Mouse (Mus musculus) limb, embryonic 13.5 days (tissue): ENCODE results near the gene Trpm2. TPM values are rescaled to one million over a fixed set of nuclear protein-coding genes. Genes with fewer than 3 reads are reported as not detected.

Source experiments
- polyA plus RNA-seq: library from polyadenylated mRNA; unstranded; fragments of >200 nt; fragmentation: Nextera tagmentation; extraction: Ambion mirVana; gene quantifications from 2 replicates; pipeline ENCODE4 v1.2.1, GENCODE M21; 2015

The Trpm2 gene
- polyA plus RNA-seq, 1 experiment from 2014 or later, result 0.29 TPM

Other genes starting within 250 kb of the Trpm2 start
- 0.23 TPM in 1 of 2 replicates, not detected in the other for gene Krtap12-1, start 250.0 kb downstream of the Trpm2 start, polyA plus RNA-seq
- gene Gm10100, start 244.1 kb downstream of the Trpm2 start, polyA plus RNA-seq, result not detected in 2 replicates
- gene Gm18596, start 227.9 kb downstream of the Trpm2 start, polyA plus RNA-seq, result not detected in 2 replicates
- gene Gm9736, start 219.2 kb downstream of the Trpm2 start, polyA plus RNA-seq, result not detected in 2 replicates
- gene Gm3233, start 210.9 kb downstream of the Trpm2 start, polyA plus RNA-seq, result not detected in 2 replicates
- gene Gm3238, start 199.2 kb downstream of the Trpm2 start, polyA plus RNA-seq, result not detected in 2 replicates
- not detected in 2 replicates for gene Gm7138, start 193.6 kb downstream of the Trpm2 start, polyA plus RNA-seq
- gene Gm3250, start 188.0 kb downstream of the Trpm2 start, polyA plus RNA-seq, result not detected in 2 replicates
- not detected in 2 replicates for gene Gm7137, start 182.4 kb downstream of the Trpm2 start, polyA plus RNA-seq
- not detected in 2 replicates for gene Gm9639, start 175.5 kb downstream of the Trpm2 start, polyA plus RNA-seq
- not detected in 2 replicates for gene Gm19668, start 171.4 kb downstream of the Trpm2 start, polyA plus RNA-seq
- gene Gm9507, start 158.7 kb downstream of the Trpm2 start, polyA plus RNA-seq, result not detected in 2 replicates
- gene Gm2696, start 155.9 kb downstream of the Trpm2 start, polyA plus RNA-seq, result not detected in 2 replicates
- not detected in 2 replicates for gene Krtap10-4, start 143.5 kb downstream of the Trpm2 start, polyA plus RNA-seq
- gene Krtap10-10, start 134.6 kb downstream of the Trpm2 start, polyA plus RNA-seq, result not detected in 2 replicates
- gene Gm36176, start 123.8 kb downstream of the Trpm2 start, polyA plus RNA-seq, result not detected in 2 replicates
- not detected in 2 replicates for gene Gm10318, start 117.7 kb downstream of the Trpm2 start, polyA plus RNA-seq
- not detected in 2 replicates for gene Gm3285, start 108.6 kb downstream of the Trpm2 start, polyA plus RNA-seq
- gene Lrrc3, start 68.0 kb downstream of the Trpm2 start, polyA plus RNA-seq, result 4.1 and 4.7 TPM in 2 replicates
- 30.6 and 31.1 TPM in 2 replicates for gene 1810043G02Rik, start 8.0 kb upstream of the Trpm2 start, polyA plus RNA-seq
- gene Pfkl, start 39.5 kb upstream of the Trpm2 start, polyA plus RNA-seq, result 158 and 160 TPM in 2 replicates
- gene Dnmt3l, start 71.4 kb upstream of the Trpm2 start, polyA plus RNA-seq, result 0.17 TPM in 1 of 2 replicates, not detected in the other
- gene Aire, start 73.0 kb upstream of the Trpm2 start, polyA plus RNA-seq, result 0.99 and 1.0 TPM in 2 replicates
- gene Icosl, start 98.7 kb upstream of the Trpm2 start, polyA plus RNA-seq, result 3.8 and 3.9 TPM in 2 replicates
- 34.7 and 34.8 TPM in 2 replicates for gene D10Jhu81e, start 199.2 kb upstream of the Trpm2 start, polyA plus RNA-seq
- 21.1 and 22.5 TPM in 2 replicates for gene Pwp2, start 214.6 kb upstream of the Trpm2 start, polyA plus RNA-seq